Mouse (Mus musculus) right cerebral cortex, adult 2 months (tissue): Measurements from ENCODE around the gene Slc25a44.
"Not testable (repeated sequence)": the region's sequence is repeated elsewhere in the genome, so short reads cannot be mapped to it uniquely, and the experiment has no call there.

ENCODE experiments used
- DNase-seq, 2 experiments: peaks; one replicate each; pipeline ENCODE4 v3.0.0; 2021 to 2022; ENCODE audit warnings: low spot score in 2 of 2

Slc25a44 gene

GRCm38 (mm10) chr3:88412636-88413035 lies 12.3 kb downstream of the Slc25a44 start:
- no peak for DNase-seq

- no peak for DNase-seq
These were observed 13.3 kb downstream of the Slc25a44 start for GRCm38 (mm10) chr3:88411681-88412080.

GRCm38 (mm10) chr3:88410645-88411031 lies 14.3 kb downstream of the Slc25a44 start:
- no peak for DNase-seq

GRCm38 (mm10) chr3:88409741-88410644 lies 14.9 kb downstream of the Slc25a44 start, which contains the start of gene Pmf1:
Pmf1 (minus strand) TSS chr3:88410331.
- peak; percentile 85 to 89 for DNase-seq

- no peak for DNase-seq
These were observed 16.0 kb downstream of the Slc25a44 start for GRCm38 (mm10) chr3:88408953-88409352.

- DNase-seq, result no peak
These were observed 17.4 kb downstream of the Slc25a44 start for GRCm38 (mm10) chr3:88407529-88407928.

- peak; percentile 75 to 77 for DNase-seq
These were observed 17.8 kb downstream of the Slc25a44 start for GRCm38 (mm10) chr3:88407090-88407489.

DNA sequence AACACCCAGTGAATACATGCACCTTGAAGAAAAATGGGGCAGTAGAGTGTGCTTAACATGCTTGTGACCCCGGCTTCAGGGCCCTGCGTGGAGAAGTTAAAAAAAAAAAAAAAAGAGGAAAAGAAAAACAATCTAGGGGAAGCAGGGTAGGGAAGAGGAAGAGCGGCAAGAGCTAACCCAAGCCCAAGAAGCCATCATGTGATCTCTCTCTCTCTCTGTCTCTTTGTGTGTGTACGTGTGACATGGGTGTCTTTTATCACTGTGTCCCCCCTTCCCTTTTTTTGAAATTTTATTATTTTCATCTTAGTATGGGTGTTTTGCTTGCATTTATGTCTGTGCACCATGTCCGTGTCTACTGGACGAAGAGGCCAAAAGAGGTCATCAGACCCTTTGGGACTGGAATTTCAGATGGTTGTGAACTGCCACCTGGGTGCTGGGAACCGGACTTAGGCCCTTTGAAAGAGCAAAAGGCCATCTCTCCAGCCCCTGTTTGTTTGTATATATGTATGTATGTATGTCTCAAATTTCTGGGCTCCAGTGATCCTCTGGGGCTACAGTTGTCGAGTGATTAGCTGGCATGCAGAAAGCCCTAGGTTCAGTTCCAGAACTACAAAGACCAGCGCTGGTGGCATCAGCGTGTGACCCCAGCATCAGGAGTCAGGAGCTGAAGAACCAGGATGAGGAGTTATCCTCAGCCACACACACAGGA lies 21.3 kb downstream of the Slc25a44 start:
- DNase-seq, result no peak

DNA sequence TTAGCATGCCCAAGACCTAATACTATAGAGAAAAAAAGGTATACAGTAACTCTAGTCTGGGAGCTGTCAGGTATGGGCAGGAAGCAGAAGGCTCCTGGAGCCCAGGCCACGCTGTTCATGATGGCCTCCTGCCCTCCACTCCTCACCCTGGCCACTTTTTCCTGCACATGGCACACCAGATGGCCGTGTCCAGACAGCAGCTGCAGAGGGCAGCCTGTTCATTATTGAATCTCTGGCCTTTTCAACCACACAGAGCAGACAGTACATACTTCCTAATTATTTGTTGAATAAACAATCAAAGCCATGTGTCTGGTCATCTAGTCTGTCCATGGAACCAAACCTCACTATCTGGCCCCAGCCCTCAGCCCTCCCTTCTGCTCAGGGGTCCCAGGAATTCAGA lies 26.3 kb downstream of the Slc25a44 start:
- no peak for DNase-seq

GRCm38 (mm10) chr3:88395742-88396141 lies 29.2 kb downstream of the Slc25a44 start:
- no peak for DNase-seq

DNA sequence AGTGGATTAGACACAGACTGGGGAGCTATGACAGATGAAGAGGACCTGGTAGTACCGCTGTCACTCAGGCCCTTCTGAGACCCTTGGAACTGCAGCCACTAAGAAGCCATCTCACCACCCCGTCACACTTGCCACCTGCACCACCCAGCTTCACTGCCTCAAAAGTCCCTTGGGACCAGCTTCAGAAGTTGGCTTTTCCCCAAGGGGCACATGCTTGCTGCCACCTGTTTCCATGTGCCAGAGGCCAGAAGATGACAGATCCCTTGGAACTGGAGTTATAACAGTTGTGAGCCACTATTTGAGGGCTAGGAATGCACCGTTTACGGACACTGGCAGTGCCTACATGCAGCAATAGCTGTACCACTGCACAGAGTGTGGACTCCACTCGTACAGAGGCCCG lies 29.7 kb downstream of the Slc25a44 start:
- DNase-seq, result no peak

- no peak for DNase-seq
These were observed 31.1 kb downstream of the Slc25a44 start for GRCm38 (mm10) chr3:88393776-88394375.

DNA sequence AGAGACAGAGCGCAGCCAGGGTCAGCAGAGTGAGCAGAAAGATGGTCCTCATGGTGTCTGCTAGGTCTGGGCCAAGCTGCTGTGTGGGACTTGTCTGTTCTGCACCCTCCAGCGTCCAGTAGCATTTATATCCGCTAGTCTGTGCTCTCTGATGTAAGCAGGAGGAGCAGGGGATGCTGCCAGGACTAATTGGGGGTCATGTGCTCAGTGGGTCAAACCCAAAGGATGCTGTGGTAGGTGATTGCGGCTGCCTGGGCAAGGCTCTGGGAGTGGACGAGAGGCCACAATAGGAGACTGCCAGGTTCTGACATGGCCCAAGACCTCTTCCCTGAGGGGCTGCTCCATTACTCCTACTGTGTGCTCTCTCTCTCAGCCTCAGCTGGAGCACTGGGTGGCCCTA lies 40.6 kb downstream of the Slc25a44 start, which contains the start of gene Bglap:
Gene Bglap, minus strand, starts transcription at position 101 of the 400 bp plus-strand sequence.
- no peak for DNase-seq

- DNase-seq, result not testable (repeated sequence)
These were observed 42.6 kb downstream of the Slc25a44 start for GRCm38 (mm10) chr3:88382383-88382782.

DNA sequence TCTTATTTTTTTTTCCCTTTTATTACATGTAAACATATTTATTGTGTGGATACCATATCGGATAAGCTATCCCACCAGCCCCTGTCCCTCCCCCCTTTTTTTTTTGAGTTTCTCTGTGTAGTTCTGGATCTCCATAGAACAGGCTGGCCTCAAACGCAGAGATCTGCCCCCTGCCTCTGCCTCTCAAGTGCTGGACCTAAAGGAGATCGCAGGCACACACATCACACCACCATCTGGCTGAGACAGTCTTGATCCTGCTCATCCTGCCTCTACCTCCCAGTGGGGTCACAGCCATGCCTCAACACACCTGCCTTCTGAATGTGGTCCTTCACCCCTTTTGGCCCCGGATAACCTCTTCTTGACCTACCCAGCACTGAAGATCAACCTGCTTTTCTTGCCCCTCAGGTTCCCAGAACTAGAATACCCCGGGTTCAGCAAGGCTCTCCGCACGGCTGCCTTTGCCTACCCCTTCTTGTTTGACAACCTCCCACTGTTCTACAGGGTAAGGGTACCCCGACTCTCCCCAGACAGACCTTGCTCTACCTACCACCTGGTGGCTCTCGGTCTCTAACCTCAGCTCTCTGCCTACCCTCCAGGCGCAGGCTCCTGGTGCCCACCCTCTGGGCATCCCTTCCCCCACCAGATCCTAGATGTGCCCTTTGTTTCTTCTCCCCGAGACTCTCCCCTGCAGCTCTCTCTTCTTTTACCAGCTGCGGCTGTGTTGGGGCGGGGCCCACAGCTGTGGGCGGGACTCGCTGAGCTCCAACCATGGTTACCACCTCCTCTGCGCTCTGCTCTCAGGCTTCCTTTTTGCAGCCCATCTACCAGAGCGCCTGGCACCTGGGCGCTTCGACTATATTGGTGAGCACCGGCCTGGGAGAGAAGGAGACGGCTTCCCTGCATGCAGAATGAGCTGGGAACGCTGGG lies 43.3 kb downstream of the Slc25a44 start:
- not testable (repeated sequence) for DNase-seq

DNA sequence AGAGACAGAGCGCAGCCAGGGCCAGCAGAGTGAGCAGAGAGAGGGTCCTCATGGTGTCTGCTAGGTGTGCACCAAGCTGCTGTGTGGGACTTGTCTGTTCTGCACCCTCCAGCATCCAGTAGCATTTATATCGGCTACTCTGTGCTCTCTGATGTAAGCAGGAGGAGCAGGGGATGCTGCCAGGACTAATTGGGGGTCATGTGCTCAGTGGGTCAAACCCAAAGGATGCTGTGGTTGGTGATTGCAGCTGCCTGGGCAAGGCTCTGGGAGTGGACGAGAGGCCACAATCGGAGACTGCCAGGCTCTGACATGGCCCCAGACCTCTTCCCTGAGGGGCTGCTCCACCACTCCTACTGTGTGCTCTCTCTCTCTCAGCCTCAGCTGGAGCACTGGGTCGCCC lies 46.3 kb downstream of the Slc25a44 start, which contains the start of gene Bglap2:
Gene Bglap2, minus strand, starts transcription at position 101 of the 400 bp plus-strand sequence.
- DNase-seq, result not testable (repeated sequence)

DNA sequence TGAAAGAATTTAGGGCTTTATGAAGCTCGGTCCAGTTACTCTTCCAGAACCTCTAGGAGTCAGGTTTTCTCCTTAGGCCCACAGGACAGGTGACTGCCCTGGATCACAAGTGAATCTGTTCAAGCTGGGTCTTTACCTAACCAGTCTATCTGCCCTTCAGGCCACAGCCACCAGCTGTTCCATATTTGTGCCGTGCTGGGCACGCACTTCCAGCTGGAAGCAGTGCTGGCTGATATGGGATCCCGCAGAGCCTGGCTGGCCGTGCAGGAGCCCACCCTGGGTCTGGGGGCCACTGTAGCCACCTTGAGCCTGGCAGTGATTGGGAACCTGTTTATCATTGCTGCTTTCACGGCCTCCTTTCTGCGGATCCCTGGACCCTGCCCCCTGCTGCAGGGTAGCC lies 48.3 kb downstream of the Slc25a44 start:
- not testable (repeated sequence) for DNase-seq

DNA sequence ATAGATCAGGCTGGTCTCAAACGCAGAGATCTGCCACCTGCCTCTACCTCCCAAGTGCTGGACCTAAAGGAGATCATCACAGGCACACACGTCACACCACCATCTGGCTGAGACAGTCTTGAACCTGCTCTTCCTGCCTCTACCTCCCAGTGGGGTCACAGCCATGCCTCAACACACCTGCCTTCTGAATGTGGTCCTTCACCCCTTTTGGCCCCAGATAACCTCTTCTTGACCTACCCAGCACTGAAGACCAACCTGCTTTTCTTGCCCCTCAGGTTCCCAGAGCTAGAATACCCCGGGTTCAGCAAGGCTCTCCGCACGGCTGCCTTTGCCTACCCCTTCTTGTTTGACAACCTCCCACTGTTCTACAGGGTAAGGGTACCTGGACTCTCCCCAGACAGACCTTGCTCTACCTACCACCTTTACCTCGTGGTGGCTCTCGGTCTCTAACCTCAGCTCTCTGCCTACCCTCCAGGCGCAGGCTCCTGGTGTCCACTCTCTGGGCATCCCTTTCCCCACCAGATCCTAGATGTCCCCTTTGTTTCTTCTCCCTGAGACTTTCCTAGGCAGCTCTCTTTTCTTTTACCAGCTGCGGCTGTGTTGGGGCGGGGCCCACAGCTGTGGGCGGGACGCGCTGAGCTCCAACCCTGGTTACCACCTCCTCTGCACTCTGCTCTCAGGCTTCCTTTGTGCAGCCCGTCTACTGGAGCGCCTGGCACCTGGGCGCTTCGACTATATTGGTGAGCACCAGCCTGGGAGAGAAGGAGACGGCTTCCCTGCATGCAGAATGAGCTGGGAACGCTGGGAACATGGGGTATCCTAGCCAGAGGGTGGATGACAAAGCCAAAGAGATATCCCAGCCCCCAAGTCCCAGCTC lies 49.0 kb downstream of the Slc25a44 start:
- DNase-seq, result not testable (repeated sequence)

- not testable (repeated sequence) for DNase-seq
These were observed 52.3 kb downstream of the Slc25a44 start, which contains the start of gene Bglap3 for GRCm38 (mm10) chr3:88372643-88373042. Bglap3 (minus strand) TSS chr3:88372743.

DNA sequence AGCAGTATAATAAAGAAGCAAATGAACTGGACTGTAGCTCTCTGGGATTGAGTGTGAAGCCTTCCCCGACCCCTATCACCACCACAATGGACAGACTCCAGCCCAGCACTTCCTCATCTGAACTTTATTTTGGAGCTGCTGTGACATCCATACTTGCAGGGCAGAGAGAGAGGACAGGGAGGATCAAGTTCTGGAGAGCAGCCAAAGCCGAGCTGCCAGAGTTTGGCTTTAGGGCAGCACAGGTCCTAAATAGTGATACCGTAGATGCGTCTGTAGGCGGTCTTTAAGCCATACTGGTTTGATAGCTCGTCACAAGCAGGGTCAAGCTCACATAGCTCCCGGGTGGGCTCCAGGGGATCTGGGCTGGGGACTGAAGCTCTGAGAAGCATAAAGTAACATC lies 56.4 kb downstream of the Slc25a44 start:
- DNase-seq, result not testable (repeated sequence)
